Mouse (Mus musculus): ENCODE results near the gene Chst2.

GRCm38 (mm10) chr9:95436294-95436613 is 29.7 kb upstream of the Chst2 start:
- TF ChIP-seq CTCF (IDR thresholded peaks at IDR 0.05; ENCODE audit: control insufficient read depth, insufficient read depth, insufficient replicate concordance, low read depth, low read length) (no peak), POLR2A (IDR thresholded peaks at IDR 0.05; ENCODE audit: control insufficient read depth, low read depth, low read length) (no peak)
